Mouse (Mus musculus) embryonic facial prominence, embryonic 13.5 days (tissue): ENCODE measurements at regions not wholly inside any gene's neighbourhood (a gene's known extent, or its start where the extent isn't known, plus 50 kb on each side); places are given as distances from the start of the nearest gene placed in this dataset.
"Not testable (repeated sequence)": the region's sequence is repeated elsewhere in the genome, so short reads cannot be mapped to it uniquely, and the experiment has no call there.

ENCODE experiments used
- ATAC-seq: fragments of 200-750 bp; cut with Nextera tagmentation; 2 replicates; pipeline ENCODE4 v1.8.0; 2017; ENCODE audit warnings: low read depth; ENCODE audit not compliant: insufficient number of reproducible peaks, insufficient read depth, low FRiP score, low TSS enrichment
- H3K27ac ChIP-seq: fragments of 300-500 bp; sonication (generic); 2 replicates; pipeline ENCODE4 v1.5.1; 2015; ENCODE audit warnings: moderate library complexity, mild to moderate bottlenecking, inconsistent platforms
- H3K27me3 ChIP-seq: fragments of 300-500 bp; sonication (generic); 2 replicates; pipeline ENCODE4 v1.6.1; 2015; ENCODE audit warnings: mild to moderate bottlenecking, inconsistent platforms
- H3K36me3 ChIP-seq: fragments of 300-500 bp; sonication (generic); 2 replicates; pipeline ENCODE4 v1.6.1; 2015; ENCODE audit warnings: mild to moderate bottlenecking, inconsistent platforms
- H3K4me1 ChIP-seq: fragments of 300-500 bp; sonication (generic); 2 replicates; pipeline ENCODE4 v1.6.1; 2015; ENCODE audit warnings: inconsistent platforms
- H3K4me2 ChIP-seq: fragments of 300-500 bp; sonication (generic); 2 replicates; pipeline ENCODE4 v1.6.1; 2015; ENCODE audit warnings: moderate library complexity, mild to moderate bottlenecking, inconsistent platforms
- H3K4me3 ChIP-seq: fragments of 300-500 bp; sonication (generic); 2 replicates; pipeline ENCODE4 v1.5.1; 2015; ENCODE audit warnings: mild to moderate bottlenecking, inconsistent platforms
- H3K9ac ChIP-seq: fragments of 300-500 bp; sonication (generic); 2 replicates; pipeline ENCODE4 v1.6.1; 2015; ENCODE audit warnings: mild to moderate bottlenecking, inconsistent platforms
- H3K9me3 ChIP-seq: fragments of 300-500 bp; sonication (generic); 2 replicates; pipeline ENCODE4 v1.6.1; 2016; ENCODE audit warnings: inconsistent platforms
- WGBS: fragments of 180-500 bp; shearing (Covaris S2); methylation state at CpG from one replicate; pipeline ENCODE4 v1.1.7; 2015; ENCODE audit warnings: mixed read lengths; 5-methylcytosine and 5-hydroxymethylcytosine counted together

- no peak overlapping the region for H3K27ac ChIP-seq
- no peaks in the 10 kb centered on the region for H3K9me3 ChIP-seq
- no peaks in the 10 kb centered on the region for H3K4me1 ChIP-seq
- WGBS = 90% methylated on average over 1 of the region's 1 CpGs
- no peaks in the 10 kb centered on the region for H3K36me3 ChIP-seq
- no peaks in the 10 kb centered on the region for H3K27me3 ChIP-seq
- H3K9ac ChIP-seq = no peak overlapping the region
- no peak overlapping the region for H3K4me2 ChIP-seq
- no peak for ATAC-seq
- H3K4me3 ChIP-seq = no peak overlapping the region
Observed at GRCm38 (mm10) chr4:35331161-35331560, 105.2 kb upstream of the C9orf72 start.

- Histone ChIP-seq H3K9me3 (no peaks in the 10 kb centered on the region), H3K4me1 (no peaks in the 10 kb centered on the region), H3K4me3 (no peak overlapping the region), H3K36me3 (no peaks in the 10 kb centered on the region), H3K4me2 (no peak overlapping the region), H3K9ac (no peak overlapping the region), H3K27ac (no peak overlapping the region), H3K27me3 (no peaks in the 10 kb centered on the region)
- no peak for ATAC-seq
Observed at GRCm38 (mm10) chr4:35325300-35325699, 99.3 kb upstream of the C9orf72 start.

- H3K9me3 ChIP-seq = no peaks in the 10 kb centered on the region
- WGBS = 85% methylated on average over 2 of the region's 2 CpGs
- H3K27me3 ChIP-seq = no peaks in the 10 kb centered on the region
- no peak overlapping the region for H3K27ac ChIP-seq
- H3K4me3 ChIP-seq = no peak overlapping the region
- H3K4me1 ChIP-seq = no peaks in the 10 kb centered on the region
- H3K9ac ChIP-seq = no peak overlapping the region
- H3K36me3 ChIP-seq = no peaks in the 10 kb centered on the region
- H3K4me2 ChIP-seq = no peak overlapping the region
- ATAC-seq = no peak
Observed at GRCm38 (mm10) chr4:35322432-35323173, 96.6 kb upstream of the C9orf72 start.

- WGBS = 68% methylated on average over 5 of the region's 5 CpGs
- ATAC-seq = no peak
Observed at GRCm38 (mm10) chr4:35310396-35310977, 84.5 kb upstream of the C9orf72 start.

GRCm38 (mm10) chr4:35308221-35308620, 82.2 kb upstream of the C9orf72 start:
- no peaks in the 10 kb centered on the region for H3K27me3 ChIP-seq
- H3K9me3 ChIP-seq = no peaks in the 10 kb centered on the region
- no peaks in the 10 kb centered on the region for H3K36me3 ChIP-seq
- WGBS = 65% methylated on average over 5 of the region's 5 CpGs
- H3K4me3 ChIP-seq = no peak overlapping the region
- H3K4me1 ChIP-seq = no peaks in the 10 kb centered on the region
- H3K27ac ChIP-seq = no peak overlapping the region
- ATAC-seq = no peak
- no peak overlapping the region for H3K9ac ChIP-seq
- no peak overlapping the region for H3K4me2 ChIP-seq

More at GRCm38 (mm10) chr4:35310396-35310977, 84.5 kb upstream of the C9orf72 start:
- Histone ChIP-seq H3K4me2 (no peak overlapping the region), H3K27ac (no peak overlapping the region), H3K27me3 (no peaks in the 10 kb centered on the region), H3K9me3 (no peaks in the 10 kb centered on the region), H3K4me1 (no peaks in the 10 kb centered on the region), H3K9ac (no peak overlapping the region), H3K36me3 (no peaks in the 10 kb centered on the region), H3K4me3 (no peak overlapping the region)

- Histone ChIP-seq H3K36me3 (no peaks in the 10 kb centered on the region), H3K4me1 (no peaks in the 10 kb centered on the region), H3K4me2 (no peak overlapping the region), H3K4me3 (no peak overlapping the region), H3K27me3 (no peaks in the 10 kb centered on the region), H3K27ac (no peak overlapping the region), H3K9ac (no peak overlapping the region), H3K9me3 (no peaks in the 10 kb centered on the region)
- 61% methylated on average over 1 of the region's 1 CpGs for WGBS
- ATAC-seq = no peak
Observed at GRCm38 (mm10) chr4:35305210-35305609, 79.2 kb upstream of the C9orf72 start.

GRCm38 (mm10) chr4:35300848-35301247, 74.9 kb upstream of the C9orf72 start:
- no peak for ATAC-seq
- H3K9ac ChIP-seq = no peak overlapping the region
- no peak overlapping the region for H3K27ac ChIP-seq
- H3K27me3 ChIP-seq = no peaks in the 10 kb centered on the region
- 18% methylated on average over 2 of the region's 2 CpGs for WGBS
- no peaks in the 10 kb centered on the region for H3K9me3 ChIP-seq
- no peak overlapping the region for H3K4me3 ChIP-seq
- H3K36me3 ChIP-seq = no peaks in the 10 kb centered on the region
- H3K4me1 ChIP-seq = no peaks in the 10 kb centered on the region
- no peak overlapping the region for H3K4me2 ChIP-seq

- not testable (repeated sequence) for ATAC-seq, H3K9ac ChIP-seq, H3K4me1 ChIP-seq, H3K27ac ChIP-seq, H3K9me3 ChIP-seq, H3K4me2 ChIP-seq, H3K27me3 ChIP-seq, H3K4me3 ChIP-seq, H3K36me3 ChIP-seq
- 74% methylated on average over 4 of the region's 4 CpGs for WGBS
Observed at GRCm38 (mm10) chr4:35300374-35300773, 74.4 kb upstream of the C9orf72 start.

GRCm38 (mm10) chr4:35284611-35285010, 58.6 kb upstream of the C9orf72 start:
- H3K36me3 ChIP-seq = no peaks in the 10 kb centered on the region
- H3K4me2 ChIP-seq = no peak overlapping the region
- H3K4me3 ChIP-seq = no peak overlapping the region
- H3K9me3 ChIP-seq = no peaks in the 10 kb centered on the region
- no peak overlapping the region for H3K27ac ChIP-seq
- H3K9ac ChIP-seq = no peak overlapping the region
- no peaks in the 10 kb centered on the region for H3K4me1 ChIP-seq
- no peaks in the 10 kb centered on the region for H3K27me3 ChIP-seq
- no peak for ATAC-seq
